Mouse (Mus musculus) embryonic facial prominence, embryonic 11.5 days (tissue): ENCODE data around the gene Scaf11. TPM values are rescaled to one million over a fixed set of nuclear protein-coding genes. Genes with fewer than 3 reads are reported as not detected.

Experiments used
- ATAC-seq: fragments of 200-750 bp; cut with Nextera tagmentation; replicated peaks from 2 replicates; pipeline ENCODE4 v1.8.0; 2017; ENCODE audit warnings: low read depth; ENCODE audit not compliant: insufficient number of reproducible peaks, low FRiP score, low TSS enrichment
- DNase-seq: peaks from one replicate; pipeline ENCODE4 v3.0.0-alpha.2; 2015; ENCODE audit warnings: low spot score
- H3K27ac ChIP-seq: fragments of 300-500 bp; sonication (generic); replicated peaks from 2 replicates; pipeline ENCODE4 v1.5.1; 2014; ENCODE audit warnings: mild to moderate bottlenecking, low read depth, low read length, control low read depth
- H3K27me3 ChIP-seq: fragments of 300-500 bp; sonication (generic); 2 replicates; pipeline ENCODE4 v1.6.1; 2014; ENCODE audit warnings: mild to moderate bottlenecking, low read length, moderate library complexity, mixed read lengths; ENCODE audit not compliant: control insufficient read depth, insufficient read depth
- H3K36me3 ChIP-seq: fragments of 300-500 bp; sonication (generic); replicated peaks from 2 replicates; pipeline ENCODE4 v1.6.1; 2014; ENCODE audit warnings: low read depth, mild to moderate bottlenecking, low read length, moderate library complexity, mixed read lengths; ENCODE audit not compliant: control insufficient read depth, insufficient read depth
- H3K4me1 ChIP-seq: fragments of 300-500 bp; sonication (generic); 2 replicates; pipeline ENCODE4 v1.6.1; 2014; ENCODE audit warnings: low read length, mixed read lengths; ENCODE audit not compliant: control insufficient read depth, insufficient read depth
- H3K4me2 ChIP-seq: fragments of 300-500 bp; sonication (generic); 2 replicates; pipeline ENCODE4 v1.6.1; 2014; ENCODE audit warnings: low read depth, mild to moderate bottlenecking, control low read depth, low read length, moderate library complexity
- H3K4me3 ChIP-seq: fragments of 300-500 bp; sonication (generic); 2 replicates; pipeline ENCODE4 v1.5.1; 2014; ENCODE audit warnings: low read depth, low read length, control low read depth
- H3K9ac ChIP-seq: fragments of 300-500 bp; sonication (generic); replicated peaks from 2 replicates; pipeline ENCODE4 v1.6.1; 2014; ENCODE audit warnings: mild to moderate bottlenecking, control low read depth, low read length
- H3K9me3 ChIP-seq: fragments of 300-500 bp; sonication (generic); replicated peaks from 2 replicates; pipeline ENCODE4 v1.6.1; 2016; ENCODE audit warnings: mild to moderate bottlenecking, low read length, inconsistent platforms, mixed read lengths; ENCODE audit not compliant: control insufficient read depth
- WGBS: fragments of 180-500 bp; shearing (Covaris S2); extraction: QIAGEN DNeasy Blood & Tissue Kit; methylation state at CpG from one replicate; pipeline ENCODE4 v1.1.7; 2014; 5-methylcytosine and 5-hydroxymethylcytosine counted together
- polyA plus RNA-seq: library from polyadenylated mRNA; unstranded; fragments of >200 nt; fragmentation: Nextera tagmentation; extraction: Ambion mirVana; gene quantifications from 2 replicates; pipeline ENCODE4 v1.2.1, GENCODE M21; 2014

The Scaf11 gene
- polyA plus RNA-seq, 1 experiment from 2014 or later, result 138 TPM

- H3K4me1 ChIP-seq, result no peaks in the 10 kb centered on the region
- no peak overlapping the region for H3K4me2 ChIP-seq
- no peaks in the 10 kb centered on the region for H3K27me3 ChIP-seq
- DNase-seq (no peak), ATAC-seq (no peak)
- H3K9ac ChIP-seq, result no peak overlapping the region
- no peaks in the 10 kb centered on the region; the same call in 1 of the 2 replicates for H3K36me3 ChIP-seq
- no peak overlapping the region for H3K27ac ChIP-seq
- WGBS, result 92% methylated on average over 11 of the region's 11 CpGs
- H3K4me3 ChIP-seq, result no peak overlapping the region
- no peaks in the 10 kb centered on the region for H3K9me3 ChIP-seq
These were observed 78.4 kb downstream of the Scaf11 start for GRCm38 (mm10) chr15:96382223-96382622.

GRCm38 (mm10) chr15:96377701-96378100 lies 82.9 kb downstream of the Scaf11 start:
- Histone ChIP-seq H3K9ac (no peak overlapping the region), H3K4me3 (no peak overlapping the region), H3K36me3 (no peaks in the 10 kb centered on the region; the same call in 1 of the 2 replicates), H3K4me1 (no peaks in the 10 kb centered on the region), H3K27me3 (no peaks in the 10 kb centered on the region), H3K4me2 (no peak overlapping the region), H3K9me3 (no peaks in the 10 kb centered on the region), H3K27ac (no peak overlapping the region)
- DNase-seq (no peak), ATAC-seq (no peak)
- whole genome bisulfite sequencing, result 92% methylated on average over 7 of the region's 7 CpGs

- peaks cover 2% of the 10 kb centered on the region; the same call in 1 of the 2 replicates for H3K36me3 ChIP-seq
- H3K9me3 ChIP-seq, result no peaks in the 10 kb centered on the region
- no peak overlapping the region for H3K27ac ChIP-seq
- 93% methylated on average over 5 of the region's 5 CpGs for WGBS
- no peak overlapping the region for H3K4me2 ChIP-seq
- no peak for DNase-seq
- no peak overlapping the region for H3K9ac ChIP-seq
- no peaks in the 10 kb centered on the region for H3K27me3 ChIP-seq
- H3K4me3 ChIP-seq, result no peak overlapping the region
- H3K4me1 ChIP-seq, result no peaks in the 10 kb centered on the region
- ATAC-seq, result no peak
These were observed 83.4 kb downstream of the Scaf11 start for GRCm38 (mm10) chr15:96377263-96377662.

GRCm38 (mm10) chr15:96376214-96376613 lies 84.4 kb downstream of the Scaf11 start:
- Histone ChIP-seq H3K4me3 (no peak overlapping the region), H3K9ac (no peak overlapping the region), H3K4me2 (no peak overlapping the region), H3K27ac (no peak overlapping the region), H3K36me3 (peaks cover 8% of the 10 kb centered on the region), H3K27me3 (no peaks in the 10 kb centered on the region), H3K4me1 (no peaks in the 10 kb centered on the region), H3K9me3 (no peaks in the 10 kb centered on the region)
- ATAC-seq, result no peak
- DNase-seq, result no peak
- 89% methylated on average over 2 of the region's 2 CpGs for WGBS

GRCm38 (mm10) chr15:96373161-96373560 lies 87.5 kb downstream of the Scaf11 start:
- no peak overlapping the region for H3K4me3 ChIP-seq
- no peak overlapping the region for H3K9ac ChIP-seq
- no peak overlapping the region for H3K27ac ChIP-seq
- no peaks in the 10 kb centered on the region for H3K9me3 ChIP-seq
- peaks cover 18% of the 10 kb centered on the region for H3K36me3 ChIP-seq
- no peaks in the 10 kb centered on the region for H3K27me3 ChIP-seq
- H3K4me1 ChIP-seq, result no peaks in the 10 kb centered on the region
- DNase-seq (no peak), ATAC-seq (no peak)
- 85% methylated on average over 5 of the region's 5 CpGs for WGBS
- H3K4me2 ChIP-seq, result no peak overlapping the region

GRCm38 (mm10) chr15:96372628-96373027 lies 88.0 kb downstream of the Scaf11 start:
- no peak overlapping the region for H3K27ac ChIP-seq
- no peak overlapping the region for H3K4me3 ChIP-seq
- H3K27me3 ChIP-seq, result no peaks in the 10 kb centered on the region
- H3K9ac ChIP-seq, result no peak overlapping the region
- DNase-seq, result no peak
- no peak for ATAC-seq
- H3K4me1 ChIP-seq, result no peaks in the 10 kb centered on the region
- peaks cover 18% of the 10 kb centered on the region for H3K36me3 ChIP-seq
- no peak overlapping the region for H3K4me2 ChIP-seq
- 94% methylated on average over 6 of the region's 6 CpGs for WGBS
- no peaks in the 10 kb centered on the region for H3K9me3 ChIP-seq

GRCm38 (mm10) chr15:96371311-96371710 lies 89.3 kb downstream of the Scaf11 start:
- no peaks in the 10 kb centered on the region for H3K9me3 ChIP-seq
- H3K27ac ChIP-seq, result no peak overlapping the region
- no peak for ATAC-seq
- no peak overlapping the region for H3K4me3 ChIP-seq
- H3K4me1 ChIP-seq, result no peaks in the 10 kb centered on the region
- no peak overlapping the region for H3K4me2 ChIP-seq
- 94% methylated on average over 18 of the region's 18 CpGs for WGBS
- DNase-seq, result no peak
- no peaks in the 10 kb centered on the region for H3K27me3 ChIP-seq
- no peak overlapping the region for H3K9ac ChIP-seq
- peaks cover 18% of the 10 kb centered on the region for H3K36me3 ChIP-seq

- H3K36me3 ChIP-seq, result peaks cover 19% of the 10 kb centered on the region
- no peak overlapping the region for H3K4me2 ChIP-seq
- H3K27me3 ChIP-seq, result no peaks in the 10 kb centered on the region
- H3K4me1 ChIP-seq, result no peaks in the 10 kb centered on the region
- ATAC-seq (no peak), DNase-seq (no peak)
- no peak overlapping the region for H3K4me3 ChIP-seq
- 89% methylated on average over 11 of the region's 11 CpGs for WGBS
- H3K9ac ChIP-seq, result no peak overlapping the region
- no peak overlapping the region for H3K27ac ChIP-seq
- H3K9me3 ChIP-seq, result no peaks in the 10 kb centered on the region
These were observed 94.3 kb downstream of the Scaf11 start for GRCm38 (mm10) chr15:96366176-96366963.
